Mouse (Mus musculus): Measurements from ENCODE around the gene Pnn.

GRCm38 (mm10) chr12:59077883-59078282, 11.2 kb downstream of the Pnn start:
- no peak for TF ChIP-seq CTCF (IDR thresholded peaks at IDR 0.05; ENCODE audit: extremely low read depth, insufficient read length, insufficient replicate concordance, low read depth, low read length)
- TF ChIP-seq POLR2A (IDR thresholded peaks at IDR 0.05; ENCODE audit: low read depth, low read length) = no peak
